Mouse (Mus musculus) right cerebral cortex, adult 18-20 months (tissue): ENCODE results near the gene Hs2st1.

Experiments used
- DNase-seq: peaks from one replicate; pipeline ENCODE4 v3.0.0; 2022; ENCODE audit warnings: mixed read lengths

Gene Hs2st1

DNA sequence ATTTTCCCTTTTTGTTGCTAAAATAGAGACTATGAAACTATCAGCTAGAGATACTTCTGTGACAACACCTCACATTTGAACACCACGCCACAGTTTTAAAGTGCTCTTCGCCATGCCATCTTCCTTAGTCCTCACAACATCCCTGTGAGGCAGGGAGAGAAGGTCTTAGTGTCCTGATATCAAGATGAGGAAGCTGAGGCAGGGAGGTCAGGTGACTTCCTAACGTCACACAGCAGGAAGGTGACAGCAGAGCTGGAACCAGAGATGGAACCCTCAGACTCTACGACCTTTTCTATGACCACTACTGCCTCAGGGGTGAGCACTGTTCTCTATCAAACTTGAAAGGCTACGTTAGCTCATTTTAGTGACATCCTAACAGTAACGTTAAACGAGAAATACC lies 136.9 kb downstream of the Hs2st1 start:
- no peak for DNase-seq

DNA sequence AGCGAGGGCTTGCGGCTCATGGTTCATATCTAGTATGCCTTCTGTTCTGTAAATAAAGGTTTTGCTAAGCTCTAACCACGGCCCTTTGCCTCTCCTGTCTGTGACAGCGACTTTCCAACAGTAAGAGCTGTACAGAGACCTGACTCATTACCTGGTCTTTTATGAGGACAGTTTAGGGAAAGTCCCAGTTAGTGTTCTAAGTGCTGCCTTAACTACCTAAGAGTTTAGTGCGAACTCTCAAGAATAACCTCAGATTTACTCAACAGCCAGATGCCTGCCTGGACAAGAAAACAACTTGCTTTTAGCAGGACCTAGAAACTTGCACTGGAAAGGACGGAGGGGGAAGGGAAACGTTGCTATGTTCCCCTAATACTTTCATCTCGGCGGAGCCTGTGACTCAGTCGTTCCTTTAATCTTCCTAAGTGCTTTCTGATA lies 137.8 kb downstream of the Hs2st1 start:
- DNase-seq = no peak

DNA sequence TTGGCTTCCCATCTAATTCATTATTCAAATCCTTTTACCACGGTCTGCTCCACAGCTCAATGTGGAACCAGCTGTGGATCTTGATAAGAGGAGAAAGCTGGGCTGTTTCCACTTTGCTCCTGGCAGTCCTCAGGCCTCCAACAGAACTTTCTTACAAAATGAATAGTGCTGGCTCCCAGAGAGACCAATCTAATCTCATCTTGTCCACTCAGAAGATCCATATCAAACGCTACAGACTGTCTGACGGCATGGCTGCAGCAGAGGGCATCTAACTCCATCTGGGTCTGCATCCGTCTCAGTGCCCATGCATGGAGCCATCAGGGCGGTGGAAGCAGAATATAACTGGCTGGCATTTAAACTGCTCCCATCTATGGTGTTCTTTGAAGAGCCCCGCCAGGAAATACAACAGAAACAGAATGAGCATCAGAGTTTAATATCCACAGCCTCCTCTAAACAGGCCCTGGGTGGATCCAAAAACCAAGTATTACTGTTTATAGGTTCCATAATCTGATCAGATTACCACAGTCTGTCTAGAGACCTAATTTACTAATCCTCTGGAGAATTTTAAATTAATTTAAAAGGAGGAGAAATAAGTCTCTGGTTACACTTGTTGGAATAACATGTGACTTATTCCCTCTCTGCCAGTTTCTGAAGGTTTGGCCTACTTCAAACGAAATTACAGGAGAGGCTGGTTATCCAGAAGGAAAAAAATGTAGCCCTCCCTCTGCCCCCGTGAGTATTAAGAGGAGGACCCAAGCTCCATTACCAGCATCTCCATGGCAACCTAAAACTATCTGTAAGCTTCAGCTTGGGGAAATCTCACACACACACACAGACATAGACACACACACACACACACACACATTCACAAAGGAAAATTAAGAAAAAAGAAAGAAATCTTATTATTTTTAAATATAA lies 141.2 kb downstream of the Hs2st1 start:
- no peak for DNase-seq

DNA sequence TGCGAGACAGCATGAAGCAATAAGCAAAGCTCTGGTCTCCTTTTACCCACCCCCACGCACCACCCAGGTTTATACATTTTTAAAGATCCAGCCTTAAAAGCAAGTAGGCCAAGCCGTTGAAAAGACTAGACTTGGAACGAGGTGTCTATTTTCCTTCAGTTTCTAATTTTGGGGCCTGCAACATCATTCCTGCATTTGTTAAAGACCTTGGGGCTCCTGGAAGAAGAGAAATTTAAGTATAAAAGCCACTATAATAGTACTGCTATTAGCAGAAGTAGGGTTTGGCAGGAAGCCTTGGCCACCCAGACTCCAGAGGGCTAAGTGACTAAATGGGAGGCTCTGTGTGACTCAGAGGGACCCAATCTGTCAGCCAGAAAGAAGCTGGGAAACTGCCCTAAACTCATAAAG lies 144.9 kb downstream of the Hs2st1 start:
- peak; percentile 82 for DNase-seq

DNA sequence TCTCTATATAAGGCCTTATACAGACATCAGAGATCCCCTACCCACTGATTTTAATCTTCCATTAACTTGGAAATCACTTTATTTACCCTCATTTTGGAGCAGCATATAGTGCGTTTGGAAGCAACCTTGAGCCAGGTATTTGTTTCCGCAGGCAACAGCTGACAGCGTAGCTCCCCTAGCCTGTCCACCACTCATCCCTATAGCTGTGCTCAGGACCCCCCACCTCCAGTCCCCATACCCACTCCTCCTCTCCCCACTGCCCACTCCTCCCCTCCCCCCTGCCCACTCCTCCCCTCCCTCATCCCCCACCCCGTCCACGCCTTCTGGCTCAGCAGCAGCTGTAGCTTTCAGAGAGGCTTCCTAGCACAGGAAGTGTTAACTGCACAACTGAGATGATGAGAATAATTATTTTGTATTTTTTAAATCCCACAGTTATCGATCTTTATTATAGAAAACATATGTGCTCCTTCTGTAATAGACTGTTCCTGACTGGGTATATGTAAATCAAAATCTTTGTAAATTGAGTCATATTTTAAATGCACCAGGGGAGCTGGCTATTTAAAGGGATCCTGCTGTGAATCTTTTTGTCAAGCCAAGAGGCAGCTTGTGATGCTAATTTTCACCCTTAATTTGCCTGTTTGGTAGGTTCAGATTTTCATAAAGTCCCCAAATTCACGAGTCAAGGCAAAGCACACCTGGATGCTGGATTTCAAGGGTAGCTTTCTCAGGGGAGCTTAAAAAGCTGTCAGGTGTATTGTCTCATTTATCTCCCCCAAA lies 148.4 kb downstream of the Hs2st1 start:
- no peak for DNase-seq

DNA sequence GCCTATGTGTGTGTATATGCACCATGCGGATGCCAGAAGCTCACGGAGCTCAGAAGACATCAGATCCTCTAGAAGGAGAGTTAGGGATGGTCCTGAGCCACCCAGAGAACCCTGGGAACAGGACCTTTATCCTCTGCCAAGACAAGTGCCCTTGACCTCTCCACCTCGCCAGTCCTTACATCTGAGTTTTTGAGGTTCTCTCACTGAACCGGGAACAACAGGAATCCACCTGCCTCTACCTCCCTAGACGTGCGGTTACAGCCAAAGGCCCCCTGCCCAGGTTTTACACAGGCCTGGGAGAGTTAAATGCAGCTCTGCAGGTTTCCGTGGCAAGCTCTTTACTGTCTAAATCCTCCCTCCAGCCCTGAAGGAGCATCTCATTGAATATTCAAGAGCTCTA lies 156.2 kb downstream of the Hs2st1 start:
- DNase-seq = no peak

DNA sequence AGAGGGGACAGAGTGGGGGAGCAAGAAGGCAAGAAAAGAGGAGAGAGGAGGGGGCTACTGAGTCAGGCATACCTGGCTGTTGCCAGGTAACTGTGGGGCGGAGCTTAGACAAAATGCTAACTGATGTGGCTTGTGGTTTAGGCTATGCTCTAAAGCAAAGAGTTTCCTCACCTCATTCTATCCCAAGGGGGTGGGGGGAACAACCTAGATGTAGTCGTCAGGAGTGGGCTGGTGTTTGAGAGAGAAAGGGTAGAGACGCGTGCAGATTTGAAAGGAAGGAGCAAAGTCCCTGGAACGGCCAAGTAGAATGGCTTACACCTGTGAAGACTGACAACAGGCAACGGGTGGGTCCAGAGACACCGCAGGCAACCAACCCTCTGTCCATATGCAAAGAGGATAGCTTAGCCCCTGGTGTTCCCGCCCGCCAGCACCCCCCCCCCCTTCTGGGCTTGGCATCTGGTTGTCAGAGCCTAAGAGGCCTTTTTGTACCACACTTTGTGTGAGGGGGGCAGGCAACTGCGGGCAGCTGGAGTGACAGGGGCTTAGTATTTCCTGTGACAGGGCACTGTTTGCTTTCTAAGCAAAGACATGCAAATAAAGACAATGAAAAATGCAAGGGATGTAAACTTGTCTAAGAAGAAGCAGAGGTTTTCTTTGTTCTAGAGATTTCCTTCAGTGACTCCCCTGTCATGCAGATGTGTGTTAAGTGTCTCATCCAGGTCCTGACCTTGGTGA lies 157.3 kb downstream of the Hs2st1 start:
- no peak for DNase-seq

DNA sequence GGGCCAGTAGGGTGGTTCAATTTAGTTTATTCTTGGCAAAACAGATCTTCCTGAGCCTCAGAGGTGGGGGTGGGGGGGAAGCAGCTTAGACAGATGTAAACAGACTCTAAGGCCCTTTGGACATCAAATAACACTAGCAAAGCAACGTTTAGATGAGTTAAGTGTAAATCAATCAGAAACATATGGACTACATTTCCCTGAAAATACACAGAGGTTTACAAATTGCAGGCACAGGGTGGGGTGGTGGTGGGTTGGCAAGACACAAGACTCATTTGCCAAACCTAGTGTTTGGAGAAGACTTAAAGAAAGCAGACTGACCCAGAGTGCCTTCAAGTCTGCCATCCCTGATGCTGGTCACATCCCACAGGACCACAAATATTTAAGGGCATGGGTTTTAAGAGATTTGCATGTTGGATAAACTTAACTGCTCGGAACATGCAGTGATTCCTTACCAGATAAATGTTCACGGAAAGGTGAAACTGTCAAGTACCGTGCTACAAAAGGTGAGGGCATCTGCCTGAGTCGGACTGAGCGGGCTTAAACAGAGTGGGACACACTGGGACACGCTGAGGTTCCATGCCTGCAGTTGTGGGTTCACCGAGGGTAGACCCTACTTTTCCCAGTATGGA lies 158.2 kb downstream of the Hs2st1 start:
- no peak for DNase-seq

DNA sequence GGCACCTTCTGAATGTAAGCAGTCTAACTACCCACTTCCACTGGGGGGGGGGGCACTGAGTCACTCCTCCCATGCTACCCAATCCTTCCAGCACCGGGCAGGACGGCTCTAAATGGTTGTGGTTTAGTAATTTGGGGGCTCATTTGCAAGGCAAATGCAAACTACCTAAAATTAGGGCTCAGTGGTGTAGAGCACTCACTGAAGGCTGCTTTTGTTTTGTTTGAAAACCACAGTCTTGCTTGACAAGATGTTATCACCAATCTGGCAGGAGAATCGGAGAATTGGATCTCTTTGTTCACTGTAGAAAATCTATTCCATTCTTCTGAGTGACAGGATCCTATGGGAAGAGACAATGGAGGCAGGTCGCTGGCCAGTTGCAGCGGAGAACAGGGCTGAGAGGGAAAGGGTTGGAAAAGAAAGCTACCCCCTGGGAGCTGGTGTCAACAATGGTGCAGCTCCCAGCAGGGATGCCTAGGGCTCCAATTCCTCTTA lies 158.9 kb downstream of the Hs2st1 start:
- DNase-seq = no peak

DNA sequence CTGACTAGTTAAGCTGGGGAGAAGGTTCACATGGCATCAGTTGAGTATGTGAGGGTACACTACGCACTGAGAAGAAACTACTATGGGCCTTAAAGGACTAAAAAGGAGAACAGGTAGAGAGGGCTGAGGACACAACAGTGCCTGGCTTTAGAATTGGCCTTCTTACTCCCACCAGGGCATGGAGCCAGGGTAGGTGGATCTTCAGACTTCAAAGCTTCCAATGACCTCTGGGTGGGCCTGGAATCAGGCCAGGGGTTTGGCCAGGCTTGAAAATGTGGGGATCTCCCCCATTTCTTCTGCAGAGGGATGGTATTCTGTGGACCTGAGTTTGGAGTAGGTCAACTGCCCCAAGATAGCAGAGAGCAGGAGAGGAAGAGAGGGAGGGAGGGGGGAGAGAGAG lies 161.0 kb downstream of the Hs2st1 start:
- DNase-seq = no peak

DNA sequence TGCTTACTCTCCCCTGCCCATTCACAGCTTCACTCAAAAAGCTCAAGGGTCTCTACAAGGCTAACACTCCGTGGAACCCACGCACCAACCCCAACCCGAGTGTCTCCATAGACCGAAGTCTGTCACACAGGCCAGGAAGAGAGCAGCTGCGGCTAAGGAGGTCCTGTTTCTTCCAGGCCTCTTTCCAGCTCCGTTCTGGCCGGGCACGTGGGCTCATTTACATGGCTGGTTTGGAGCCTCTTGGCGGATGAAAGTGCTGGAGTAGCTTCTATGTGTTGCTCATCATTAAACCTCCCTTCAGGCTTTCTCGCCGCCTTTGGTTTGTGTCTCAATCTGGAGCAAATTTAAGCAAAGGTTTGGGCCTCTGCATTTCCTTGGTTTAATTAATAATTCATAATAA lies 164.7 kb downstream of the Hs2st1 start:
- no peak for DNase-seq

DNA sequence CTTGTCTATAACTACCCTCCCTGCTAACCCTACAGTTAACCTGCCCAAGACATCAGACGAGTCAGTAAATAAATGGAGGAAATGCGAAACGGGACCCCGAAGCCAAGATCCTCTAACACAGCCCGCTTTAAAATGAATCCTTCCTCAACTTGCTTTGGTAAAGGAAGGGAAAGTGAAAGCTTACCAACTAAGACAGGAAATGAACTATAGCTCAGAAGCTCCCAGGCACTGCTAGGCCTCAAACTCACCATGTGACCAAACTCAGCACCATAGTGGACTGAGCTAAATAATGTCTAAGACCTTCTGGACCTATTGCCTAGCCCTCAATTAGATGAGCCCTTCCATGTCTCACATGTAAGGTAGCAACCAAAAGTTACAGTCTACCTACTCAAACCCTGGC lies 168.7 kb downstream of the Hs2st1 start:
- no peak for DNase-seq

DNA sequence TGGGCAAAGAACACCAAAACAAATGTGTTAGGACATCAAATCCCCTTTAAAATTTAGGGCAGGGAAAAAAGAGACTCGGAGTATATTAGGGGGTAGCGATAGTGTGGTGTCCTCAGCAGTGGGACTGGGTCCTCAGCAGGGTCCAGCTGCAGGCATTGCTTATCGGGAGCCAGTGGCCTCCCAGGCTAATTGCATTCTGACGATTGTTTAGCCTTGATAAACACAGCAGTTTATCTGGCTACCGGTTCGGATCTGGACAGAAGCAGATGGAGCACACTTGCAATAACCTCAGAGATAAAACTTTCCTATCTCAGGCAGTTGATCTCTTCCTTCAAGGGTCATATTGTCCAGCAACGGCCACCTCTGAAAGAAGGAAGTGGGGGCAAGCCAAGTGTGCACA lies 169.1 kb downstream of the Hs2st1 start:
- DNase-seq = no peak

DNA sequence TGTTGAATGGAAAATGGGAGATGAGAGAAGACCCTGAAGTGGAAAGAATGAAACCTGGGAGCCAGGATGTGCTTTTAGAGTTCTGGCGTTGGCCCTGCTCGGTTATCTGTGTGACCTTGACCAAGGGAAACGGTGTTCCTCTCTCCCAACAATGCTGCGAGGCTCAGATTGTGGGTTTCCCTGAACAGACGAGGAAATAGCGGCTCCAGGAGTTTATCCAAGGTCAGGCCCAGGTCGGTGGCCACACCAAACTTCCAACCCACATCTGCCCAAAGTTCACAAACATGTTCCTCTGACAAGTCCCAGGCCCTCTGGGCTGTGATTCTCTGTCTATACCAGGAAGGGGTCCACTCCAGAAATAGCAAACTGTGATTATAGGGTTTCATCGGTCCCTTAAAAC lies 169.6 kb downstream of the Hs2st1 start:
- DNase-seq = no peak

DNA sequence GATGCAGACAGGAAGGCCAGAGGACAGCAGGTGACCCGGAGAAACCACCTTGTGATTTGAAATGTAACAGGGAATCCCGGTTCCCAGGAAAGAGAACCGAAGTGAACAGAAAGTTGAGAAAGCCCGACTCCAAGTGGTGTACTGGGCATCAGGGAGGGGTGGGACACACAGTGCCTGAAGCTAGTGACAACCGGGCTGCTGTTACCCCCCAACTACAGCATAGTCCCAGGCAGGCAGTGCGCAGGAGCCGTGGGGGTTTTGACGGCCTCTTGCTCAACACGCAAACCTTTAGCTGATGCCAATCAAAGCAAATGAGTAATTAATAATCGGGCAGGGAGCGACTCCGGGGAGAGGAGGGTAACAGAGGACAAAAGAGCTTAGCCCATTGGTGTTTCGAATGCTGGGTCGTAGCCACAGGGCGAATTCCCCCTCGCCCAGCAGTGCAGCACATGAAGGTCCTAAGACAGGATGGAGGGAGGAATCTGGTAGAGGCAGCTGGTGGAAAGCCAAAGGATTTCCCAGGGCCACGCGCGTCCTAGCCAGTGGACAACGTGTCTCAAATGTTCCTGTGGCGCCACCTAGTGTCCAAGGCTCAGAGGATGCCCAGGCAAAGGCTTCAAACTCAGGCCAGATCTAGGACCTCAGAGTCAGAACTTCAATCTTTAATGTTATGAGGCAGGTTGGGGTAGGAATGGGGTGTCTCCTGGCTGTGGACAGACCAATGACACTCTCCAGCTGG lies 170.5 kb downstream of the Hs2st1 start:
- DNase-seq = peak; percentile 84

DNA sequence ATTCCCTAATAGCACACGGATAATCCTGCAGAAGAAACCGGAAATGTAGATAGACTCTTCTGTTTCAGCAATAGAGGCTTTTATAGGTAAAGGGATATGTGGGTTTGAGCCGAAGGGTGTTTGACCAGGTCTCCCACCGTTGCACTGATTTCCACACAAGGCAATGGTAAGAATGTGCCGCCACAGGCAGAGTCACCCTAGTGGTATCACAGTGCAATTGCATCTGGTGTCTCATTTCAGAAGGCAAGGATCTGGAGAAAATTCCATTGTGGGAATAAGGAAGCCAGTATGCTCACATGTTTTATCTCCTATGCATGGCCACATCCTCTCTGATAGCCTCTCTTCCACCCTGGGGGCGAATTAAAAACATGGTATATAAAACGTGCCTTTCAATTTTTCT lies 171.8 kb downstream of the Hs2st1 start:
- no peak for DNase-seq

DNA sequence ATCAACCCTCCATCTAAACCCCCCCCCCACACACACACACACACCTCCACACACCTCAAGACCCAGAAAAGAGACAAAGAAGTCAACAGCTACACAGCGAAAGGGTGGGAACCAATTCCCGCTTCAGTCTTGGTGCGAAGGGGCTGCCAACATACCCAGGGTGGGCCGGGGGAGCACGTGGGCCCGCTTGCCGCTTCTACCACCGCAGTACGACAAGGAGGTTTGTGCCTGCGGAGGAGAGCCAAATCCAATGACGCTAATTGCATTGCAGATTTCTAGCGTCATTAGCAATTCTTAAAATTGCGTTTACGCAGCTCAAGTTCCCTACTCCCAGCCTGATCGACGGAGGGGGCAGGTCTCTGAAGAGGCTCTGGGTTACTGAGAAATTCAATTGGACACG lies 173.5 kb downstream of the Hs2st1 start:
- DNase-seq = no peak

DNA sequence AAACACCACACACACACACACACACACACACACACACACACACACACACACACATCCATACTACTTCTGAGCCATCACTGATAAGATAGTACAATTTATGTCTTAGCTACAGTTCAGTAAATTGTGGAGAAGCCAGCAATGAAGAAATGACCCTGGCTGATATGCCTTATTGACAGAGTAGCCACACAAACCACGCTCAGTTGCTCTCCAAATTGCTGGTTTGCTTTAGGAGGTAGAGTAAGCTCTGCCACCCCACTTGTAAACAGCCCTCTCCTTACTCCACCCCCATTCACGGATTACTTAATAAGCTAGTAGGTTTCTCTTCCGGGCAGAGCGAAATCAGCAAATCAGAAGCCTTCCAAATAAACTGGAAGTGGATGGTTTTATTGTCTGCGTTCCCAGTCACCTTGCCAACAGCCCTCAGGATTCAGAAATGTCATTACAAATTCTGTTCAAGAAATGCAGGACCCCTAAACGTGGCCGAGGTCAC lies 175.5 kb downstream of the Hs2st1 start:
- no peak for DNase-seq

DNA sequence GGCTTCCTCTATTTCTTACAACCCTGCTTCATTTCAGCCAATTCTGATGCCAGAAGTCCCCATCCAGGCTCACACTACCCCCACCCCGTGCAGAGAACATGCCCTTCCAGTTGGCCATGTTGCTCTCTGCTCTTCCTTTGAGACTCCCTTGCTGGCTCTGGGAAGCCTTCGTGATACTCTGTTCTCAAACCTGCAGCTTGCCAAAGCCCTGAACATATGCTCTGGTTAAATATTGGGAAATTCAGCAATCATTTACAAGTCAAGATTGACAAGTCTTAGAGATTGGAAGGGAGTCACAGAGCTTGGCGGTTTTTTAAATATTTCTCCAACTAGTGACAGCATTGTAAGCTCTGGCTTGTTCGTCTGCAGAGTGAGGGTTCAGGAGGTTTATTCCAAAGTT lies 183.5 kb downstream of the Hs2st1 start:
- no peak for DNase-seq

DNA sequence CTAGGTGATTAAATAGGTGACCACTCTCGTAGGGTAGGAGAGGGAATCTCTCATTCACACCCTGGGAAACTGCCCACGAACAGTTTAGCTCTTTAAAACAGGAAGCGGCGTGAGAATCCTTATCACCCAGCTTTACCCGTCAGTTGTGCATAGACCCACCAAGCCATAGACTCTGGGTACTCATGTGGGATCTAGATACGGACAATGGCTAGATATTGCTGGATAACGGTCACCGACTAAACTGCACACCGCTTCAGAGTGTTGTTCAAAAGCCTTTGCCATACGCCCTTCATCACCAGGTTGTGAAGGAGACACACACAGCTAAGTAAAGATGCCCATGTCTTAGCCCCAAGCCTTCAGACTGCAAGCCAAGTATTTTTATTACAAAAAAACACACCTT lies 185.3 kb downstream of the Hs2st1 start:
- DNase-seq = no peak

DNA sequence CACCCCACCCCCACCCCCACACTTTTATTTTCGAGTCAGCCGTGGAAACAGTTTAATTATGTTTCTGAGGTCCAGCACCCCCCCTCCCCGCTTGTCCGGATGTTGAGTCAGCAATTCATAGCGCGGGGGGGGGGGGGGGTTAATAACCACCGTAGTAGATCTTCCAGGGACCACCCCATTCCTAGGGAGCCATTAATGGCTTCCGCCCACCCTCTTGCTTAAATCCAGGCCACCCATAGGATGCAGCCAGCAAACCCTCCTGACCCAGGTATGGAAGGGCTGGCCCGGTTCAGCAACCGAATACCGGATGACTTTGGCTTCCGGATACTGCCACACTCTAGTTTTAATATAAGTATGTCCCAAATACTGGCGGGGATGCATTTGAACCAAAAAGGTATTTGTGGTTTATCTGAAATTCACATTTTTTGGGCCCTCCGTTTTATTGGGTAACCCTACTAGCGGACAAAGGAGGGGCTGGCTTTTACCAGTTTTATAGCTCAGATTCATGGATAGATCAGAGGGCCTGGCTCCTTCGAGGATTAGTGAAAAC lies 188.5 kb downstream of the Hs2st1 start:
- no peak for DNase-seq

DNA sequence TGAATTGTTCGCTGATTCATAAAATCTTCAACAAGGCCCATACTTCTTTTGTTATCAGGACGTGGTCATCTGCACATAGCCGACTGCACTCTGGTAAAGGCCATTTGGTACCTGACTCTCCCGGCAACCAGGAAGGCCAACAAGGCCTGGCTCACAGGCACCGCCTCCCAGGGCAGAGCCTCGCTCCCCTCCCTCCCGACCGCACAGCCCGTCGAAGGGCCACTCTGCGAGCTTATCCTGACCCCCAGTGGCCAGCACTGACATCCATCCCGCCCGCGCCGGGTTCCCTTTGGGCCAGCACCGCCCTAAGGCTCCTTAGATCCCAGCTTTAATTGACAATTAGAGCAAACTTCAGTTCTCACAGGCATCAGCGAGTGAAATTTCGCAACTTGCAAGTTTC lies 189.1 kb downstream of the Hs2st1 start:
- peak; percentile 53 for DNase-seq
